ENCODE assay signal across 11 mouse cellular contexts in the genomic region with DNA sequence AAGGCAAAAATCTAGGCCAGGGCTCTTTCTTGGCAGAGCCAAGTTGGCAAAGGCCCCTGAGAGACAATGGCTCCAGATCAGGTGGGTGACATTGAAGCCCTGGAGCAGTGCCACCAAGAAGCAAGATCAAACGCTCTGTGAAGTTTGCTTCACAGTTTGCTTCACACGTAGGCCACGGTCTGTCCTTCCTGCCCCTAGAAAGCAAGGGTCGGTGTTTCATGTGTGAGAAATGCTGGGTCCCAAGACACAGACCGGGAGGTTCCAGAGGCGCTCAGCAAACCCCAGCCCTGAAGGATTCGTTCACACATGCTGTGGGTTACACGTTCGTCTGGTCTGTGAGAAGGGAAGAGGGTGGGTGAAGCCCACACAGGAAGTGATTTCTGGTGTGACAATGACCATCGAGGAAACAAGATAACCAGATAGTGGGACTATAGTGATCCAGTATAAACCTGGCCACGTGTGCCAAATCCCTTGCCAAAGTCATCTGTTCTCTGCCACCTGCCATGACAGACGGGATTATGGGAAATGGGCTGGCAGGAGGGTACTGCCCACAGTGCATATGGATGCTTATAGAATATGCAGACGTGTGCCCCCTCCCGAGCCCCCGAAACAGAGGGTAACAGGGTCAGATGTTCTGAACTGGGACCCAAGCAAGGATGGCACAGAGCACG. TPM values are rescaled to one million over a fixed set of nuclear protein-coding genes. Genes with fewer than 3 reads are reported as not detected.
A peak's percentile ranks its signal among the peaks of the same experiment; 100 is the strongest.
DNase-seq lines count a peak whose midpoint lies in the region; TF ChIP-seq lines count a peak whose summit lies in the region.
"Had no signal": no experiment of that assay in that cellular context is flagged by ENCODE, and none has a peak within 500 bp of the region (broad histone marks: within the 10 kb centered on the region; RNA-seq: fewer than 3 reads in every experiment).

No protein-coding gene starts in this region.

- no peaks in the 10 kb centered on the region for H3K27me3 ChIP-seq in kidney, adult 2 months (replicated peaks; ENCODE audit: control insufficient read depth, insufficient read depth, low read length)
- H3K27me3 ChIP-seq: embryonic facial prominence, embryonic 13.5 days; limb, embryonic 15.5 days had no signal

- no peak overlapping the region for H3K4me3 ChIP-seq in kidney, adult 2 months (ENCODE audit: insufficient read depth, low read depth, low read length)
- H3K4me3 ChIP-seq: embryonic facial prominence, embryonic 13.5 days; limb, embryonic 15.5 days had no signal

- no peak for TF ChIP-seq POLR2A in kidney, adult 2 months (IDR thresholded peaks at IDR 0.05; ENCODE audit: low read depth, low read length)

- peak; percentile 56 to 81 for DNase-seq in adrenal gland, adult (ENCODE audit: inconsistent age in 2 of 2, low spot score in 1 of 2)
- no peak for DNase-seq in adrenal gland, adult 18-20 months (ENCODE audit: low spot score in 2 of 2)
- DNase-seq in kidney, adult 2 months, result peak; percentile 54
- DNase-seq in kidney, postnatal 4 days, result no peak
- DNase-seq in CD4-positive helper T cell, adult 2 months (ENCODE audit: low read depth, low spot score), result peak; percentile 74
- peak; percentile 40 to 46 for DNase-seq in cerebellum, postnatal 36 days
- DNase-seq in urinary bladder, postnatal 10 days (ENCODE audit: low spot score), result no peak
- DNase-seq in spleen, postnatal 14 days (ENCODE audit: low spot score in 2 of 2), result no peak
- DNase-seq: layer of hippocampus, adult 9-11 months had no signal

- no peak for TF ChIP-seq CTCF in kidney, adult 2 months (conservative IDR thresholded peaks at IDR 0.05; ENCODE audit: insufficient read depth, insufficient read length, low read depth, low read length)

- H3K27ac ChIP-seq in kidney, adult 2 months (ENCODE audit: insufficient read depth, low read depth, low read length), result no peak overlapping the region
- H3K27ac ChIP-seq: embryonic facial prominence, embryonic 13.5 days; limb, embryonic 15.5 days had no signal

- peaks cover 62% of the 10 kb centered on the region for H3K4me1 ChIP-seq in kidney, adult 2 months (ENCODE audit: control insufficient read depth, insufficient read depth, low read length)

- no peaks in the 10 kb centered on the region for H3K36me3 ChIP-seq in kidney, adult 2 months (ENCODE audit: control insufficient read depth, insufficient read depth, low read length)

- 55% methylated on average over 16 of the region's 16 CpGs for WGBS in kidney, adult 2 months

RNA-seq across cellular contexts. Expression of gene Smad3, which starts 37.9 kb away (rescaled TPM):
- total RNA-seq in adrenal gland, adult 18-20 months (2021), result 10 to 100 TPM; 24.6 to 25.2 TPM
- polyA plus RNA-seq in kidney, adult 2 months (2012; rRNA removed), result 33.5 and 37.0 TPM in 2 replicates

Comparison
In these comparisons a context has a peak if more than half of its experiments do, and no peak if none do; other contexts are left out.
1. DNase-seq: peak in adrenal gland, adult (2 of 2), kidney, adult 2 months (single experiment), CD4-positive helper T cell, adult 2 months (single experiment) and cerebellum, postnatal 36 days (2 of 2); none in adrenal gland, adult 18-20 months (0 of 2), kidney, postnatal 4 days (0 of 2), urinary bladder, postnatal 10 days (single experiment) and spleen, postnatal 14 days (0 of 2).